Mouse (Mus musculus) spleen, adult 10 weeks (tissue): ENCODE data around the gene Pramef17. TPM values are rescaled to one million over a fixed set of nuclear protein-coding genes. Genes with fewer than 3 reads are reported as not detected.

Source experiments
- polyA plus RNA-seq: library from polyadenylated mRNA; stranded (reverse); fragments of 350-450 nt; fragmentation: Illumina TruSeq; extraction: RNeasy Lipid Tissue Mini Kit (QIAGEN cat#74804); gene quantifications from one replicate; pipeline ENCODE4 v1.2.3, GENCODE M21; 2015; ENCODE audit warnings: low replicate concordance; ENCODE audit not compliant: insufficient read depth

Gene Pramef17
- not detected for polyA plus RNA-seq

DNA sequence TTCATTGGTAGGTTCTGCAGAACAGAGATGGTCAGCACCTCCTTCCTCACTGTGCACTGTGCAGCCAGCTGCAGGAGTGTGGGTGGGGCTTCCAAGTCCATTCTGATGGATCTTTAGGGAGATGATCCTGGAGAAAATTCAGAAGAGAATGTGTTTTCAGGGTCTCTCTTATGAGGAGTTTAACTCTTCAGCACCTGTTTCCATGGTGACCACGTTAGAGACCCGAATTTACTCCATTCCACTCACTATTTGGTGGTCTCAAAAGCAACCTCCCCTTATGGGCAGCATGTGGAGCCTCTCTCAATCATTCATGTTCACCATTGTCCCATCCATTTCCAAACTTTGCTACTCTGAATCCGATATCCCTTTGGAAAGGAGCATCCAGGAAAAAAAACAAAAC is at the start of gene Pramef17:
Gene Pramef17, minus strand, starts transcription at position 101 of the 400 bp plus-strand sequence.

DNA sequence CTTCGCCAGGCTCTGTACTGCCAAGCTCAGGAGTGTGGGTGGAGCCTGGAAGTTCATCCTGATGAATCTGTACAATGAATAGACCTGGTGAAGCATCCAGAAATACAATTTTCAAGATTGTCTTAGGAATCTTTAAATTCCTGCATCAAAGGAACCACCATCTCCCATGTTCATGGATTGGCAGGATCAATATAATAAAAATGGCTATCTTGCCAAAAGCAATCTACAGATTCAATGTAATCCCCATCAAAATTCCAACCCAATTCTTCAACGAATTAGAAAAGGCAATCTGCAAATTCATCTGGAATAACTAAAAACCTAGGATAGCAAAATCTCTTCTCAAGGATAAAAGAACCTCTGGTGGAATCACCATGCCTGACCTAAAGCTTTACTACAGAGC is 27.3 kb downstream of the Pramef17 start, which contains the start of gene Gm13101:
Gene Gm13101, minus strand, starts transcription at position 101 of the 400 bp plus-strand sequence.

DNA sequence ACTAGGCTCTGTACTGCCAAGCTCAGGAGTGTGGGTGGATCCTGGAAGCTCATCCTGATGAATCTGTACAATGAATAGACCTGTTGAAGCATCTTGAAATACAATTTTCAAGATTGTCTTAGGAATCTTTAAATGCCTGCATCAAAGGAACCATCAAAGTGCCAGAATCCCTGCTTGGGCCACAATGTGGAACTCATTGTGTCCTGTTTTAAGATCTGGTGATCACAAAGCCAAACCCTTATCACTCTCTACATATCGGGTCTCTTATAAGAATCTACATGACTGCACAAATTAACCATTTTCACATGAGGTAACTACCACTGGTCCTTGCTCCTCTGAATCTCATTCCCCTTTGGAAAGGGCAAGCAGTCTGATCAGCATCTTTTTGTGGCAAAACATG is 43.3 kb downstream of the Pramef17 start, which contains the start of gene Pramef25:
Gene Pramef25, minus strand, starts transcription at position 101 of the 400 bp plus-strand sequence.

Other genes starting within 250 kb of the Pramef17 start
- not detected for gene Gm13023, start 205.0 kb downstream of the Pramef17 start, polyA plus RNA-seq
- not detected for gene Gm13084, start 178.3 kb downstream of the Pramef17 start, polyA plus RNA-seq
- not detected for gene Gm13103, start 147.9 kb downstream of the Pramef17 start, polyA plus RNA-seq
- gene Pramef6, start 94.0 kb downstream of the Pramef17 start, polyA plus RNA-seq = not detected
- gene Pramef25, start 43.4 kb downstream of the Pramef17 start, polyA plus RNA-seq = not detected
- gene Gm13101, start 27.4 kb downstream of the Pramef17 start, polyA plus RNA-seq = not detected
- gene Pramel4, start 64.8 kb upstream of the Pramef17 start, polyA plus RNA-seq = not detected
- not detected for gene Gm13102, start 112.1 kb upstream of the Pramef17 start, polyA plus RNA-seq
- gene Oog3, start 168.3 kb upstream of the Pramef17 start, polyA plus RNA-seq = not detected
- not detected for gene Oog2, start 196.3 kb upstream of the Pramef17 start, polyA plus RNA-seq
- gene C87977, start 218.9 kb upstream of the Pramef17 start, polyA plus RNA-seq = not detected